Mouse (Mus musculus): ENCODE measurements around the gene Aldh9a1. TPM values are rescaled to one million over a fixed set of nuclear protein-coding genes. Genes with fewer than 3 reads are reported as not detected.

Aldh9a1 gene
- 36.5 and 40.2 TPM in 2 replicates for polyA plus RNA-seq (2014; fragmentation: Nextera tagmentation; extraction: Ambion mirVana)

DNA sequence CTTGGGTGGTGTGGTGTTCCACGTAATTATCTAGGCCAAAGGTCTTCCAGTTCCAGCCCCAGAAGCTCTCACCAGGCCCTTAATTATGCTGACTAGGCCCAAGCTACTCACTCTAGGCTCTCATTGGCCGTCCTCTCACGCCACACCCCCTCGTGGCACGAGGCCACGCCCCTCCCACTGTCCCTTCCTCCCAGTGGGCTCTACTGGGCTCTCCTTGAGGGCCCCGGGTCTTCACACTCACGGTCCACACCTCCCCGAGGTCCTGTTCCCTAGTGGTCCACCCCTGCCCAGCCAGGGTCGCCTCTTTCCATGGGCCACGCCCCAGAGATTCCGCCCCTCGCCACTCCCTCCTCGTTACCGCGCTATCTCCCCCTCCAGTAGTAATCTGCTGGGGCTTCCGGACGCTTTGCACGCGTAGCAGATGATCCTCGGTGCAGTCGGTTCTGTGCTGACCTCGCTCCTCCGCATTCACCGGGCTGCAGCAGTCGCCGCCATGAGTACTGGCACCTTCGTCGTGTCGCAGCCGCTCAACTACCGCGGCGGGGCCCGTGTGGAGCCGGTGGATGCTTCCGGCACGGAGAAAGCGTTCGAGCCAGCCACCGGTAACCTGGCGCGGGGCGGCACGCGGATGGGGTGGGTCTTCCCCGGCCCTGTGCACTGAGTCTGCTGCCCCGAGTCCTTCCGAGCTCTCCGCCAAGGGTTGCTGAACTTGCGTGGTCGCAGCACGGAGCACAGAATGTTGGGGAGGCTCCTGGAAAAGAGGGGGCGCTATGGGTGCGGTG, at the start of gene Aldh9a1:
Gene Aldh9a1 (plus strand): TSS at position 177 of the 782 bp plus-strand sequence.
- H3K4me1 ChIP-seq (ENCODE audit: control insufficient read depth, insufficient read depth, low read length) = no peaks in the 10 kb centered on the region
- WGBS = under 1% methylated on average over 55 of the region's 55 CpGs
- peak within 1 kb of the TSS; percentile 47 for H3K4me3 ChIP-seq (ENCODE audit: low read depth, low read length)
- no peaks in the 10 kb centered on the region for H3K27me3 ChIP-seq (ENCODE audit: control insufficient read depth, insufficient read depth, low read length)
- H3K27ac ChIP-seq (replicated peaks; ENCODE audit: low read depth, low read length) = peak within 1 kb of the TSS; percentile 30; the same call in 1 of the 2 replicates
- DNase-seq (ENCODE audit: low spot score) (peak; percentile 90), ATAC-seq (ENCODE audit: insufficient number of reproducible peaks, low FRiP score, low TSS enrichment, low read depth) (peak; percentile 97)
- H3K9me3 ChIP-seq (ENCODE audit: control insufficient read depth, low read length) = no peaks in the 10 kb centered on the region
- peaks cover 5% of the 10 kb centered on the region; the same call in 1 of the 2 replicates for H3K36me3 ChIP-seq (ENCODE audit: control insufficient read depth, insufficient read depth, low read length)
- H3K4me2 ChIP-seq (ENCODE audit: low read depth, severe bottlenecking) = peak within 1 kb of the TSS; percentile 65
- H3K9ac ChIP-seq (ENCODE audit: low read length) = peak within 1 kb of the TSS; percentile 46

DNA sequence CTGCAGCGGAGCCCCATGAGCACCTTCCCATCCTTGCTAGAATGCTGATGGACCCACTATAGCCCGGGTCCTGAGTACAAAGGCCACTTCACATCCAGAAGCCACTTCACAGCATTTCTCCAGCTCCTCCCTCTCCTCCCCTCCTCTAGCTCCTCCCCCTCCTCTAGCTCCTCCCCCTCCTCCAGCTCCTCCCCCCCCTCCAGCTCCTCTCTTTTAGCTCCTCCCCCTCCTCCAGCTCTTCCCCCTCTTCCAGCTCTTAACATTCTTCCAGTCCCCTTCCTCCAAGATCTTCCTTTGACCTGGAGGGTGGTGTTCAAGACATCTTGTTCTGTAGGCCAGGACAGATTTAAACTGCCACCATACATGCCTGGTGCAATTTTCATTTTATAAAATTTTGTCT, 49.7 kb upstream of the Aldh9a1 start:
- H3K9ac ChIP-seq (ENCODE audit: low read length) = no peak overlapping the region
- no peaks in the 10 kb centered on the region for H3K4me1 ChIP-seq (ENCODE audit: control insufficient read depth, insufficient read depth, low read length)
- no peak overlapping the region for H3K4me3 ChIP-seq (ENCODE audit: low read depth, low read length)
- no peak overlapping the region for H3K4me2 ChIP-seq (ENCODE audit: low read depth, severe bottlenecking)
- no peaks in the 10 kb centered on the region for H3K9me3 ChIP-seq (ENCODE audit: control insufficient read depth, low read length)
- H3K36me3 ChIP-seq (ENCODE audit: control insufficient read depth, insufficient read depth, low read length) = no peaks in the 10 kb centered on the region
- H3K27me3 ChIP-seq (ENCODE audit: control insufficient read depth, insufficient read depth, low read length) = no peaks in the 10 kb centered on the region
- no peak overlapping the region for H3K27ac ChIP-seq (replicated peaks; ENCODE audit: low read depth, low read length)
- ATAC-seq (ENCODE audit: insufficient number of reproducible peaks, low FRiP score, low TSS enrichment, low read depth) = 0 out of 2 replicates have a peak, but pooled peaks have one; percentile 36
- no peak for DNase-seq (ENCODE audit: low spot score)
- 82% methylated on average over 2 of the region's 2 CpGs for WGBS

GRCm38 (mm10) chr1:167305501-167306137, 44.2 kb upstream of the Aldh9a1 start:
- H3K27me3 ChIP-seq (ENCODE audit: control insufficient read depth, insufficient read depth, low read length) = no peaks in the 10 kb centered on the region
- H3K4me2 ChIP-seq (ENCODE audit: low read depth, severe bottlenecking) = no peak overlapping the region
- 83% methylated on average over 7 of the region's 7 CpGs for WGBS
- ATAC-seq (ENCODE audit: insufficient number of reproducible peaks, low FRiP score, low TSS enrichment, low read depth) = no peak
- no peak overlapping the region for H3K9ac ChIP-seq (ENCODE audit: low read length)
- H3K36me3 ChIP-seq (ENCODE audit: control insufficient read depth, insufficient read depth, low read length) = no peaks in the 10 kb centered on the region
- no peak overlapping the region for H3K4me3 ChIP-seq (ENCODE audit: low read depth, low read length)
- no peak for DNase-seq (ENCODE audit: low spot score)
- no peaks in the 10 kb centered on the region for H3K4me1 ChIP-seq (ENCODE audit: control insufficient read depth, insufficient read depth, low read length)
- H3K27ac ChIP-seq (replicated peaks; ENCODE audit: low read depth, low read length) = no peak overlapping the region
- no peaks in the 10 kb centered on the region for H3K9me3 ChIP-seq (ENCODE audit: control insufficient read depth, low read length)

DNA sequence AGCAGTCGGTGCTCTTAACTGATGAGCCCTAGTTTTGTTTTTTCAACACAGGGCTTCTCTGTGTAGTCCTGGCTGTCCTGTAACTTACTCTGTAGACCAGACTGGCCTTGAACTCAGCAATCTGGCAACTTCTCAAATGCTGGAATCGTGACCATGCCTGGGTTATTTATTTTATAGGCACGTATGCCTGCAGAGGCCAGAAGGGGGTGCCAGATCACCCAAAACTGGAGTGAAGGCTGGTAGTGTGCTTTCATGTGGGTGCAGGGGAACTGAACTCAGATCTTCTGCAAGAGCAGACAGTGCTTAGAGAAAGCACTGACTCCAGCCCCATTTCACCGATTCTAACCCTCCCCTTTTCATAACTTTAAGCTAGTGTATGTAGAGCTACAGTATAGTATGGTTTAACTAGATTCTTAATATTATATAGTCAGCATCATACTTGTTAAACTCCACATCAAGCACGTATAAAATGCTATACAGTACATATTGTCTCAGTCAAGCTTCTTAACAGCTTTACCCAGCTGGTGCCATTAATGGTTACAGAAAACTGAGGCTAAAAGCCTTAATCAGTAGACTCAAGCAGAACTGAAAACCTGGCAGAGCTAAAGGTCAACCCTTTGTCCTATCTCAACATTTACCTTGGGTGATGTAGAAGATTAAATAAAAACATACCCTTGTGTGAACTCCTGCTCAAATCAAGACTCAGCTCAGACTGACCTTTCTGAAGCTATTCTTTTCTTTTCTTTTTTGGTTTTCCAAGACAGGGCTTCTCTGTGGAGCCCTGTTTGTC, 43.1 kb upstream of the Aldh9a1 start:
- no peak overlapping the region for H3K4me3 ChIP-seq (ENCODE audit: low read depth, low read length)
- H3K9ac ChIP-seq (ENCODE audit: low read length) = no peak overlapping the region
- DNase-seq (ENCODE audit: low spot score) (peak; percentile 44), ATAC-seq (ENCODE audit: insufficient number of reproducible peaks, low FRiP score, low TSS enrichment, low read depth) (no peak)
- 68% methylated on average over 5 of the region's 5 CpGs for WGBS
- no peaks in the 10 kb centered on the region for H3K4me1 ChIP-seq (ENCODE audit: control insufficient read depth, insufficient read depth, low read length)
- no peaks in the 10 kb centered on the region for H3K36me3 ChIP-seq (ENCODE audit: control insufficient read depth, insufficient read depth, low read length)
- no peak overlapping the region for H3K27ac ChIP-seq (replicated peaks; ENCODE audit: low read depth, low read length)
- H3K27me3 ChIP-seq (ENCODE audit: control insufficient read depth, insufficient read depth, low read length) = no peaks in the 10 kb centered on the region
- no peak overlapping the region for H3K4me2 ChIP-seq (ENCODE audit: low read depth, severe bottlenecking)
- no peaks in the 10 kb centered on the region for H3K9me3 ChIP-seq (ENCODE audit: control insufficient read depth, low read length)

- Histone ChIP-seq H3K27me3 (ENCODE audit: control insufficient read depth, insufficient read depth, low read length) (no peaks in the 10 kb centered on the region), H3K4me1 (ENCODE audit: control insufficient read depth, insufficient read depth, low read length) (no peaks in the 10 kb centered on the region), H3K4me3 (ENCODE audit: low read depth, low read length) (peak overlapping the region; percentile 61), H3K36me3 (ENCODE audit: control insufficient read depth, insufficient read depth, low read length) (no peaks in the 10 kb centered on the region), H3K27ac (replicated peaks; ENCODE audit: low read depth, low read length) (no peak overlapping the region), H3K4me2 (ENCODE audit: low read depth, severe bottlenecking) (peak overlapping the region; percentile 54), H3K9me3 (ENCODE audit: control insufficient read depth, low read length) (no peaks in the 10 kb centered on the region), H3K9ac (ENCODE audit: low read length) (peak overlapping the region; percentile 96)
- ATAC-seq (ENCODE audit: insufficient number of reproducible peaks, low FRiP score, low TSS enrichment, low read depth) = no peak
- 62% methylated on average over 11 of the region's 11 CpGs for WGBS
- peak; percentile 27 for DNase-seq (ENCODE audit: low spot score)
Observed at GRCm38 (mm10) chr1:167307674-167308073, 42.1 kb upstream of the Aldh9a1 start.

- under 1% methylated on average over 80 of the region's 82 CpGs for WGBS
- Histone ChIP-seq H3K36me3 (ENCODE audit: control insufficient read depth, insufficient read depth, low read length) (no peaks in the 10 kb centered on the region), H3K9me3 (ENCODE audit: control insufficient read depth, low read length) (no peaks in the 10 kb centered on the region), H3K27me3 (ENCODE audit: control insufficient read depth, insufficient read depth, low read length) (no peaks in the 10 kb centered on the region), H3K27ac (replicated peaks; ENCODE audit: low read depth, low read length) (peak within 1 kb of the TSS; percentile 93), H3K4me2 (ENCODE audit: low read depth, severe bottlenecking) (peak within 1 kb of the TSS; percentile 54), H3K4me3 (ENCODE audit: low read depth, low read length) (peak within 1 kb of the TSS; percentile 61), H3K9ac (ENCODE audit: low read length) (peak within 1 kb of the TSS; percentile 96), H3K4me1 (ENCODE audit: control insufficient read depth, insufficient read depth, low read length) (no peaks in the 10 kb centered on the region)
- ATAC-seq (ENCODE audit: insufficient number of reproducible peaks, low FRiP score, low TSS enrichment, low read depth) (peak; percentile 90), DNase-seq (ENCODE audit: low spot score) (peak; percentile 99)
Observed at GRCm38 (mm10) chr1:167308261-167309054, 41.3 kb upstream of the Aldh9a1 start, which contains the start of gene Tmco1. TSS of gene Tmco1 (plus strand) at chr1:167308378.

DNA sequence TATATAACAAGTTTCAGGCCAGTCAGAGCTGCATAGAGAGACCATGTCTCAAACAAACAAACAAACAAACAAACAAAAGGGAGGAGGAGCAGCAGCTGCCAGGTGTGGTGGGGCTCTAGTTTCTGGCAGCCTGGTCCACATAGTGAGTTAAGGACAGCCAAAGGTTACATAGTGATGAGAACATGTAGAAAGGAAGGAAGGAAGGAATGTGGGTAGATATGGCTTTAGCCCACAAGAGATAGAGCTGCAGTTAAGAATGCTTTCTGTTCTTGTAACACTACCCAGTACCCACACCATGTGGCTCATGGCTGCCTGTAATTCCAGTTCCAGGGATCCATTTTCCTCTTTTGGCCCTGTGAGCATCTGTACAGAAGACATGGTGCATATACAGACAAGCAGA, 37.4 kb upstream of the Aldh9a1 start:
- Histone ChIP-seq H3K4me1 (ENCODE audit: control insufficient read depth, insufficient read depth, low read length) (no peaks in the 10 kb centered on the region), H3K27me3 (ENCODE audit: control insufficient read depth, insufficient read depth, low read length) (no peaks in the 10 kb centered on the region), H3K9me3 (ENCODE audit: control insufficient read depth, low read length) (no peaks in the 10 kb centered on the region), H3K4me3 (ENCODE audit: low read depth, low read length) (no peak overlapping the region), H3K4me2 (ENCODE audit: low read depth, severe bottlenecking) (no peak overlapping the region), H3K36me3 (ENCODE audit: control insufficient read depth, insufficient read depth, low read length) (0 out of 2 replicates have a peak, but pooled peaks cover 2% of the 10 kb centered on the region), H3K9ac (ENCODE audit: low read length) (no peak overlapping the region), H3K27ac (replicated peaks; ENCODE audit: low read depth, low read length) (no peak overlapping the region)
- ATAC-seq (ENCODE audit: insufficient number of reproducible peaks, low FRiP score, low TSS enrichment, low read depth) (no peak), DNase-seq (ENCODE audit: low spot score) (no peak)
